In genomic region chr12:105757816-105758497, GRCm38 (mm10) we compare ENCODE assay signal across 10 mouse cellular contexts. TPM values are rescaled to one million over a fixed set of nuclear protein-coding genes. Genes with fewer than 3 reads are reported as not detected.
A peak's percentile ranks its signal among the peaks of the same experiment; 100 is the strongest.
DNase-seq lines count a peak whose midpoint lies in the region; ATAC-seq lines count a peak whose summit lies in the region.
"Had no signal": no experiment of that assay in that cellular context is flagged by ENCODE, and none has a peak within 500 bp of the region (broad histone marks: within the 10 kb centered on the region; RNA-seq: fewer than 3 reads in every experiment).

No protein-coding gene starts in this region.

- no peak overlapping the region for H3K4me2 ChIP-seq in heart, embryonic 11.5 days
- H3K4me2 ChIP-seq in liver, embryonic 16.5 days (ENCODE audit: low read depth, low read length), result peak overlapping the region; percentile 33
- no peak overlapping the region for H3K4me2 ChIP-seq in forebrain, embryonic 12.5 days
- H3K4me2 ChIP-seq: heart, embryonic 15.5 days had no signal

- H3K36me3 ChIP-seq in heart, embryonic 11.5 days (ENCODE audit: control insufficient read depth, insufficient read depth, low read length), result no peaks in the 10 kb centered on the region
- H3K36me3 ChIP-seq in liver, embryonic 16.5 days (ENCODE audit: control insufficient read depth, insufficient read depth), result no peaks in the 10 kb centered on the region
- no peaks in the 10 kb centered on the region for H3K36me3 ChIP-seq in forebrain, embryonic 12.5 days (replicated peaks)
- H3K36me3 ChIP-seq: heart, embryonic 15.5 days had no signal

- no peaks in the 10 kb centered on the region for H3K27me3 ChIP-seq in heart, embryonic 11.5 days (ENCODE audit: control insufficient read depth, insufficient read depth, low read length)
- no peaks in the 10 kb centered on the region for H3K27me3 ChIP-seq in liver, embryonic 16.5 days (ENCODE audit: control insufficient read depth, insufficient read depth, low read depth, low read length)
- no peaks in the 10 kb centered on the region for H3K27me3 ChIP-seq in forebrain, embryonic 12.5 days
- H3K27me3 ChIP-seq: heart, embryonic 15.5 days had no signal

- peak; percentile 83 for ATAC-seq in heart, embryonic 11.5 days (replicated peaks; ENCODE audit: insufficient number of reproducible peaks, low FRiP score, low TSS enrichment)
- ATAC-seq in liver, embryonic 16.5 days (ENCODE audit: low read depth), result peak; percentile 71
- ATAC-seq in forebrain, embryonic 12.5 days (ENCODE audit: low FRiP score), result no peak

- WGBS in heart, embryonic 11.5 days (ENCODE audit: insufficient replicate concordance), result 34% methylated on average over 15 of the region's 15 CpGs
- WGBS in liver, embryonic 16.5 days (ENCODE audit: insufficient replicate concordance), result 31% methylated on average over 15 of the region's 15 CpGs
- WGBS in forebrain, embryonic 12.5 days, result 48% methylated on average over 15 of the region's 15 CpGs

- no peak overlapping the region for H3K9ac ChIP-seq in heart, embryonic 11.5 days (ENCODE audit: low read depth, low read length)
- no peak overlapping the region for H3K9ac ChIP-seq in liver, embryonic 16.5 days (ENCODE audit: low read depth, low read length)
- no peak overlapping the region for H3K9ac ChIP-seq in forebrain, embryonic 12.5 days
- H3K9ac ChIP-seq: heart, embryonic 15.5 days had no signal

- H3K4me1 ChIP-seq in heart, embryonic 11.5 days (ENCODE audit: control insufficient read depth, insufficient read depth, low read length), result peaks cover 9% of the 10 kb centered on the region; the same call in 1 of the 2 replicates
- H3K4me1 ChIP-seq in liver, embryonic 16.5 days (ENCODE audit: control insufficient read depth, low read depth, low read length), result peaks cover 30% of the 10 kb centered on the region
- 0 out of 2 replicates have a peak, but pooled peaks cover 4% of the 10 kb centered on the region for H3K4me1 ChIP-seq in forebrain, embryonic 12.5 days

- H3K27ac ChIP-seq in heart, embryonic 11.5 days (ENCODE audit: low read depth, low read length), result no peak overlapping the region
- peak overlapping the region; percentile 75 for H3K27ac ChIP-seq in liver, embryonic 16.5 days (ENCODE audit: low read length)
- H3K27ac ChIP-seq in forebrain, embryonic 12.5 days, result no peak overlapping the region
- H3K27ac ChIP-seq: heart, embryonic 15.5 days had no signal

- no peak overlapping the region for H3K4me3 ChIP-seq in heart, embryonic 11.5 days (ENCODE audit: low read depth, low read length)
- H3K4me3 ChIP-seq in liver, embryonic 16.5 days (ENCODE audit: low read depth, low read length), result no peak overlapping the region
- no peak overlapping the region for H3K4me3 ChIP-seq in forebrain, embryonic 12.5 days (replicated peaks)
- H3K4me3 ChIP-seq: heart, embryonic 15.5 days; myocyte had no signal

- H3K9me3 ChIP-seq in heart, embryonic 11.5 days (replicated peaks; ENCODE audit: control insufficient read depth, low read length), result no peaks in the 10 kb centered on the region; the same call in 1 of the 2 replicates
- no peaks in the 10 kb centered on the region for H3K9me3 ChIP-seq in liver, embryonic 16.5 days (replicated peaks; ENCODE audit: control insufficient read depth, low read length)
- 0 out of 2 replicates have a peak, but pooled peaks cover 3% of the 10 kb centered on the region for H3K9me3 ChIP-seq in forebrain, embryonic 12.5 days
- H3K9me3 ChIP-seq: heart, embryonic 15.5 days had no signal

- DNase-seq in heart, adult 8-10 months (ENCODE audit: low spot score), result no peak
- peak; percentile 18 for DNase-seq in adipocyte (ENCODE audit: low spot score)
- peak; percentile 89 to 92 for DNase-seq in kidney, adult 8-10 months
- no peak for DNase-seq in T-cell, adult 2 months (ENCODE audit: low spot score)
- DNase-seq in layer of hippocampus, adult 9-11 months, result no peak

RNA-seq across cellular contexts. Expression of gene Papola, which starts 26.5 kb away (rescaled TPM):
- polyA plus RNA-seq in heart, embryonic 11.5 days (2014; fragmentation: Nextera tagmentation; extraction: Ambion mirVana), result 136 and 148 TPM in 2 replicates
- 100 to 1,000 TPM; 106 to 123 (median 114) TPM for total RNA-seq in heart, adult 8-10 months (2022)
- polyA plus RNA-seq in liver, embryonic 16.5 days (2015; fragmentation: Nextera tagmentation; extraction: Ambion mirVana), result 81.6 and 88.3 TPM in 2 replicates
- polyA plus RNA-seq in forebrain, embryonic 12.5 days (2016; fragmentation: Nextera tagmentation; extraction: Ambion mirVana), result 326 and 334 TPM in 2 replicates

RNA-seq across cellular contexts. Expression of gene Ak7, which starts 52.2 kb away (rescaled TPM):
- 0.13 and 0.19 TPM in 2 replicates for polyA plus RNA-seq in heart, embryonic 11.5 days (2014; fragmentation: Nextera tagmentation; extraction: Ambion mirVana)
- not detected for total RNA-seq in heart, adult 8-10 months (2022)
- polyA plus RNA-seq in liver, embryonic 16.5 days (2015; fragmentation: Nextera tagmentation; extraction: Ambion mirVana), result 0.09 and 0.34 TPM in 2 replicates
- 0.45 and 0.78 TPM in 2 replicates for polyA plus RNA-seq in forebrain, embryonic 12.5 days (2016; fragmentation: Nextera tagmentation; extraction: Ambion mirVana)

Comparison
In these comparisons a context has a peak if more than half of its experiments do, and no peak if none do; other contexts are left out.
1. DNase-seq: peak in adipocyte (single experiment) and kidney, adult 8-10 months (2 of 2); none in heart, adult 8-10 months (single experiment), T-cell, adult 2 months (single experiment) and layer of hippocampus, adult 9-11 months (single experiment).